Mouse (Mus musculus) liver, embryonic 13.5 days (tissue): ENCODE measurements around the gene Lmo4. TPM values are rescaled to one million over a fixed set of nuclear protein-coding genes. Genes with fewer than 3 reads are reported as not detected.

ENCODE experiments used
- ATAC-seq: fragments of 200-750 bp; cut with Nextera tagmentation; 2 replicates; pipeline ENCODE4 v1.8.0; 2017; ENCODE audit warnings: low read depth, mild to moderate bottlenecking, moderate number of reproducible peaks, moderate library complexity
- DNase-seq: peaks from one replicate; pipeline ENCODE4 v3.0.0; 2022
- H3K27ac ChIP-seq: fragments of 300-500 bp; sonication (generic); 2 replicates; pipeline ENCODE4 v1.5.1; 2015; ENCODE audit warnings: moderate library complexity, mild to moderate bottlenecking, inconsistent platforms
- H3K27me3 ChIP-seq: fragments of 300-500 bp; sonication (generic); 2 replicates; pipeline ENCODE4 v1.6.1; 2015; ENCODE audit warnings: mild to moderate bottlenecking, inconsistent platforms
- H3K36me3 ChIP-seq: fragments of 300-500 bp; sonication (generic); 2 replicates; pipeline ENCODE4 v1.6.1; 2015; ENCODE audit warnings: mild to moderate bottlenecking, inconsistent platforms
- H3K4me1 ChIP-seq: fragments of 300-500 bp; sonication (generic); replicated peaks from 2 replicates; pipeline ENCODE4 v1.6.1; 2015; ENCODE audit warnings: inconsistent platforms
- H3K4me2 ChIP-seq: fragments of 300-500 bp; sonication (generic); 2 replicates; pipeline ENCODE4 v1.6.1; 2015; ENCODE audit warnings: inconsistent platforms, mild to moderate bottlenecking, moderate library complexity
- H3K4me3 ChIP-seq: fragments of 300-500 bp; sonication (generic); replicated peaks from 2 replicates; pipeline ENCODE4 v1.5.1; 2015; ENCODE audit warnings: mild to moderate bottlenecking, inconsistent platforms
- H3K9ac ChIP-seq: fragments of 300-500 bp; sonication (generic); 2 replicates; pipeline ENCODE4 v1.6.1; 2015; ENCODE audit warnings: mild to moderate bottlenecking, inconsistent platforms
- H3K9me3 ChIP-seq: fragments of 300-500 bp; sonication (generic); replicated peaks from 2 replicates; pipeline ENCODE4 v1.6.1; 2016; ENCODE audit warnings: inconsistent platforms
- WGBS: fragments of 180-500 bp; shearing (Covaris S2); methylation state at CpG from one replicate; pipeline ENCODE4 v1.1.7; 2015; ENCODE audit not compliant: insufficient replicate concordance; 5-methylcytosine and 5-hydroxymethylcytosine counted together
- polyA plus RNA-seq: library from polyadenylated mRNA; unstranded; fragments of >200 nt; fragmentation: Nextera tagmentation; extraction: Ambion mirVana; gene quantifications from 2 replicates; pipeline ENCODE4 v1.2.1, GENCODE M21; 2015

Gene Lmo4
- polyA plus RNA-seq, 1 experiment from 2014 or later = 16.7 TPM

GRCm38 (mm10) chr3:144144066-144144465, 61.0 kb downstream of the Lmo4 start:
- no peaks in the 10 kb centered on the region for H3K9me3 ChIP-seq
- no peak overlapping the region for H3K9ac ChIP-seq
- H3K4me1 ChIP-seq = no peaks in the 10 kb centered on the region
- H3K4me2 ChIP-seq = no peak overlapping the region
- WGBS = 71% methylated on average over 4 of the region's 4 CpGs
- ATAC-seq (no peak), DNase-seq (no peak)
- H3K27me3 ChIP-seq = no peaks in the 10 kb centered on the region
- H3K4me3 ChIP-seq = no peak overlapping the region
- no peaks in the 10 kb centered on the region for H3K36me3 ChIP-seq
- H3K27ac ChIP-seq = no peak overlapping the region

- no peak overlapping the region for H3K4me2 ChIP-seq
- no peak for DNase-seq
Observed at GRCm38 (mm10) chr3:144142939-144143338, 62.1 kb downstream of the Lmo4 start.

GRCm38 (mm10) chr3:144141786-144142185, 63.2 kb downstream of the Lmo4 start:
- Histone ChIP-seq H3K27me3 (no peaks in the 10 kb centered on the region), H3K27ac (no peak overlapping the region), H3K4me1 (no peaks in the 10 kb centered on the region), H3K9ac (no peak overlapping the region), H3K9me3 (no peaks in the 10 kb centered on the region), H3K36me3 (no peaks in the 10 kb centered on the region), H3K4me2 (no peak overlapping the region), H3K4me3 (no peak overlapping the region)
- ATAC-seq (no peak), DNase-seq (no peak)
- WGBS = 71% methylated on average over 8 of the region's 8 CpGs

More at GRCm38 (mm10) chr3:144142939-144143338, 62.1 kb downstream of the Lmo4 start:
- H3K4me1 ChIP-seq = no peaks in the 10 kb centered on the region
- no peak overlapping the region for H3K9ac ChIP-seq
- no peaks in the 10 kb centered on the region for H3K36me3 ChIP-seq
- ATAC-seq = no peak
- H3K4me3 ChIP-seq = no peak overlapping the region
- WGBS = 83% methylated on average over 7 of the region's 7 CpGs
- no peak overlapping the region for H3K27ac ChIP-seq
- no peaks in the 10 kb centered on the region for H3K27me3 ChIP-seq
- H3K9me3 ChIP-seq = no peaks in the 10 kb centered on the region

GRCm38 (mm10) chr3:144140816-144141215, 64.2 kb downstream of the Lmo4 start:
- Histone ChIP-seq H3K4me1 (no peaks in the 10 kb centered on the region), H3K4me2 (no peak overlapping the region), H3K4me3 (no peak overlapping the region), H3K27me3 (no peaks in the 10 kb centered on the region), H3K9me3 (no peaks in the 10 kb centered on the region), H3K27ac (no peak overlapping the region), H3K36me3 (no peaks in the 10 kb centered on the region), H3K9ac (no peak overlapping the region)
- 83% methylated on average over 5 of the region's 5 CpGs for WGBS
- ATAC-seq = no peak
- no peak for DNase-seq

- Histone ChIP-seq H3K27ac (no peak overlapping the region), H3K27me3 (no peaks in the 10 kb centered on the region), H3K9ac (no peak overlapping the region), H3K4me1 (no peaks in the 10 kb centered on the region), H3K4me3 (no peak overlapping the region), H3K4me2 (no peak overlapping the region), H3K36me3 (no peaks in the 10 kb centered on the region), H3K9me3 (no peaks in the 10 kb centered on the region)
- 72% methylated on average over 3 of the region's 3 CpGs for WGBS
- ATAC-seq (no peak), DNase-seq (no peak)
Observed at GRCm38 (mm10) chr3:144138659-144139058, 66.4 kb downstream of the Lmo4 start.
